Mouse (Mus musculus) retina, embryonic 14.5 days (tissue): ENCODE measurements around the gene 2310009B15Rik.

Experiments
- DNase-seq: peaks from one replicate; pipeline ENCODE4 v3.0.0-alpha.2; 2015; ENCODE audit warnings: low spot score

2310009B15Rik gene

GRCm38 (mm10) chr1:138856101-138856950 lies at the start of gene 2310009B15Rik:
Gene 2310009B15Rik, minus strand, starts transcription at chr1:138856852.
- peak; percentile 87 for DNase-seq

GRCm38 (mm10) chr1:138906256-138906655 lies 49.6 kb upstream of the 2310009B15Rik start:
- DNase-seq = no peak

GRCm38 (mm10) chr1:138905092-138905765 lies 48.6 kb upstream of the 2310009B15Rik start:
- no peak for DNase-seq

- DNase-seq = no peak
Measured at GRCm38 (mm10) chr1:138903894-138904293, 47.2 kb upstream of the 2310009B15Rik start.

- no peak for DNase-seq
Measured at GRCm38 (mm10) chr1:138901431-138902117, 44.9 kb upstream of the 2310009B15Rik start.

GRCm38 (mm10) chr1:138896088-138896487 lies 39.4 kb upstream of the 2310009B15Rik start:
- DNase-seq = no peak

- peak; percentile 78 for DNase-seq
Measured at GRCm38 (mm10) chr1:138877470-138878254, 21.0 kb upstream of the 2310009B15Rik start.

- DNase-seq = peak; percentile 17
Measured at GRCm38 (mm10) chr1:138876371-138877045, 19.9 kb upstream of the 2310009B15Rik start.

GRCm38 (mm10) chr1:138850823-138851222 lies 5.8 kb downstream of the 2310009B15Rik start:
- no peak for DNase-seq

GRCm38 (mm10) chr1:138850161-138850539 lies 6.5 kb downstream of the 2310009B15Rik start:
- DNase-seq = no peak

- no peak for DNase-seq
Measured at GRCm38 (mm10) chr1:138849531-138850160, 7.0 kb downstream of the 2310009B15Rik start.

GRCm38 (mm10) chr1:138848511-138849109 lies 8.0 kb downstream of the 2310009B15Rik start, which contains the start of gene Lhx9:
Gene Lhx9, minus strand, starts transcription at chr1:138848577.
- peak; percentile 68 for DNase-seq

GRCm38 (mm10) chr1:138848026-138848425 lies 8.6 kb downstream of the 2310009B15Rik start:
- no peak for DNase-seq

- DNase-seq = no peak
Measured at GRCm38 (mm10) chr1:138847146-138847545, 9.5 kb downstream of the 2310009B15Rik start.

- DNase-seq = no peak
Measured at GRCm38 (mm10) chr1:138846581-138846980, 10.1 kb downstream of the 2310009B15Rik start.

GRCm38 (mm10) chr1:138846131-138846530 lies 10.5 kb downstream of the 2310009B15Rik start:
- no peak for DNase-seq

GRCm38 (mm10) chr1:138845481-138845880 lies 11.2 kb downstream of the 2310009B15Rik start:
- DNase-seq = no peak

- DNase-seq = no peak
Measured at GRCm38 (mm10) chr1:138844166-138844565, 12.5 kb downstream of the 2310009B15Rik start.

GRCm38 (mm10) chr1:138843361-138844091 lies 13.1 kb downstream of the 2310009B15Rik start:
- peak; percentile 68 for DNase-seq
